Mouse (Mus musculus) 3T3-L1 (cell line): Measurements from ENCODE around the gene Izumo1r.
A peak's percentile ranks its signal among the peaks of the same experiment; 100 is the strongest.
"Not testable (repeated sequence)": the region's sequence is repeated elsewhere in the genome, so short reads cannot be mapped to it uniquely, and the experiment has no call there.

Experiments used
- DNase-seq: peaks from one replicate; pipeline ENCODE4 v3.0.0-alpha.2; 2015; ENCODE audit warnings: low read depth, low spot score

The Izumo1r gene

GRCm38 (mm10) chr9:14904741-14905475, 1.2 kb upstream of the Izumo1r start:
- DNase-seq = peak; percentile 22

GRCm38 (mm10) chr9:14903006-14903405, 743 bp downstream of the Izumo1r start:
- DNase-seq = no peak

- DNase-seq = no peak
Observed at GRCm38 (mm10) chr9:14902416-14902815, 1.3 kb downstream of the Izumo1r start.

- no peak for DNase-seq
Observed at GRCm38 (mm10) chr9:14901757-14902156, 2.0 kb downstream of the Izumo1r start.

- DNase-seq = no peak
Observed at GRCm38 (mm10) chr9:14897102-14897501, 6.6 kb downstream of the Izumo1r start.

- DNase-seq = no peak
Observed at GRCm38 (mm10) chr9:14895237-14895835, 8.4 kb downstream of the Izumo1r start.

- no peak for DNase-seq
Observed at GRCm38 (mm10) chr9:14894628-14895027, 9.1 kb downstream of the Izumo1r start.

- DNase-seq = no peak
Observed at GRCm38 (mm10) chr9:14893388-14893787, 10.4 kb downstream of the Izumo1r start.

GRCm38 (mm10) chr9:14891891-14892290, 11.9 kb downstream of the Izumo1r start:
- no peak for DNase-seq

- DNase-seq = no peak
Observed at GRCm38 (mm10) chr9:14890699-14891098, 13.1 kb downstream of the Izumo1r start.

- DNase-seq = no peak
Observed at GRCm38 (mm10) chr9:14888671-14889070, 15.1 kb downstream of the Izumo1r start.

GRCm38 (mm10) chr9:14887787-14888382, 15.9 kb downstream of the Izumo1r start:
- DNase-seq = no peak

GRCm38 (mm10) chr9:14885954-14886353, 17.8 kb downstream of the Izumo1r start:
- no peak for DNase-seq

- DNase-seq = no peak
Observed at GRCm38 (mm10) chr9:14885151-14885550, 18.6 kb downstream of the Izumo1r start.

- DNase-seq = no peak
Observed at GRCm38 (mm10) chr9:14884641-14885040, 19.1 kb downstream of the Izumo1r start.

GRCm38 (mm10) chr9:14876566-14876965, 27.2 kb downstream of the Izumo1r start:
- not testable (repeated sequence) for DNase-seq

GRCm38 (mm10) chr9:14875743-14876507, 27.8 kb downstream of the Izumo1r start:
- peak; percentile 23 for DNase-seq

- no peak for DNase-seq
Observed at GRCm38 (mm10) chr9:14872181-14872930, 31.4 kb downstream of the Izumo1r start.

GRCm38 (mm10) chr9:14871536-14871935, 32.2 kb downstream of the Izumo1r start:
- peak; percentile 5 for DNase-seq

- no peak for DNase-seq
Observed at GRCm38 (mm10) chr9:14870802-14871201, 32.9 kb downstream of the Izumo1r start.

GRCm38 (mm10) chr9:14870377-14870776, 33.4 kb downstream of the Izumo1r start:
- no peak for DNase-seq
